Mouse (Mus musculus) G1E (cell line): Measurements from ENCODE around the gene Fam160a1.

Experiments used
- CTCF ChIP-seq: IDR thresholded peaks from 2 replicates; pipeline ENCODE4 v1.5.1; 2012; ENCODE audit warnings: low read depth, low read length, inconsistent platforms, mixed read lengths
- GATA1 ChIP-seq: IDR thresholded peaks from 2 replicates; pipeline ENCODE4 v1.6.1; 2012; ENCODE audit warnings: borderline replicate concordance, low read length, inconsistent platforms, mixed read lengths
- GATA2 ChIP-seq: IDR thresholded peaks from 2 replicates; pipeline ENCODE4 v1.6.1; 2012; ENCODE audit warnings: low read depth, low read length, inconsistent platforms, borderline replicate concordance
- POLR2AphosphoS5 ChIP-seq: IDR thresholded peaks from 2 replicates; pipeline ENCODE4 v1.6.1; 2012; ENCODE audit warnings: low read depth, low read length, inconsistent platforms; ENCODE audit not compliant: insufficient replicate concordance
- TAL1 ChIP-seq: conservative IDR thresholded peaks from 2 replicates; pipeline ENCODE4 v1.6.1; 2012; ENCODE audit warnings: low read depth, low read length, inconsistent platforms, mixed read lengths

- no peak for TF ChIP-seq CTCF
- TF ChIP-seq GATA1 = no peak
- TF ChIP-seq TAL1 = no peak
- no peak for TF ChIP-seq GATA2
- TF ChIP-seq POLR2AphosphoS5 = no peak
Measured at GRCm38 (mm10) chr3:85634389-85635125, 182.5 kb downstream of the Fam160a1 start.
